Mouse (Mus musculus) embryonic facial prominence, embryonic 12.5 days (tissue): ENCODE measurements around the gene Kif23. TPM values are rescaled to one million over a fixed set of nuclear protein-coding genes. Genes with fewer than 3 reads are reported as not detected.

ENCODE experiments used
- ATAC-seq: fragments of 200-750 bp; cut with Nextera tagmentation; 2 replicates; pipeline ENCODE4 v1.8.0; 2017; ENCODE audit not compliant: insufficient number of reproducible peaks, insufficient read depth, low FRiP score, low TSS enrichment
- H3K27ac ChIP-seq: fragments of 300-500 bp; sonication (generic); 2 replicates; pipeline ENCODE4 v1.5.1; 2016; ENCODE audit warnings: mild to moderate bottlenecking
- H3K27me3 ChIP-seq: fragments of 300-500 bp; sonication (generic); 2 replicates; pipeline ENCODE4 v1.6.1; 2016; ENCODE audit warnings: mild to moderate bottlenecking, moderate library complexity
- H3K36me3 ChIP-seq: fragments of 300-500 bp; sonication (generic); 2 replicates; pipeline ENCODE4 v1.6.1; 2016; ENCODE audit warnings: mild to moderate bottlenecking
- H3K4me1 ChIP-seq: fragments of 300-500 bp; sonication (generic); 2 replicates; pipeline ENCODE4 v1.6.1; 2016
- H3K4me2 ChIP-seq: fragments of 300-500 bp; sonication (generic); replicated peaks from 2 replicates; pipeline ENCODE4 v1.6.1; 2016; ENCODE audit warnings: mild to moderate bottlenecking, moderate library complexity
- H3K4me3 ChIP-seq: fragments of 300-500 bp; sonication (generic); 2 replicates; pipeline ENCODE4 v1.5.1; 2016; ENCODE audit warnings: mild to moderate bottlenecking
- H3K9ac ChIP-seq: fragments of 300-500 bp; sonication (generic); 2 replicates; pipeline ENCODE4 v1.6.1; 2016; ENCODE audit warnings: mild to moderate bottlenecking, moderate library complexity
- H3K9me3 ChIP-seq: fragments of 300-500 bp; sonication (generic); 2 replicates; pipeline ENCODE4 v1.6.1; 2016; ENCODE audit warnings: mild to moderate bottlenecking, moderate library complexity
- WGBS: fragments of 180-500 bp; shearing (Covaris S2); methylation state at CpG from one replicate; pipeline ENCODE4 v1.1.7; 2016; 5-methylcytosine and 5-hydroxymethylcytosine counted together
- polyA plus RNA-seq: library from polyadenylated mRNA; unstranded; fragments of >200 nt; fragmentation: Nextera tagmentation; extraction: Ambion mirVana; gene quantifications from 2 replicates; pipeline ENCODE4 v1.2.1, GENCODE M21; 2016

The Kif23 gene
- polyA plus RNA-seq, 1 experiment from 2014 or later, result 112 TPM

GRCm38 (mm10) chr9:61899804-61900203 is 46.8 kb downstream of the Kif23 start:
- no peak overlapping the region for H3K4me3 ChIP-seq
- WGBS, result 4% methylated on average over 16 of the region's 16 CpGs
- H3K27me3 ChIP-seq, result peaks cover 17% of the 10 kb centered on the region; the same call in 1 of the 2 replicates
- H3K9me3 ChIP-seq, result no peaks in the 10 kb centered on the region
- peaks cover 26% of the 10 kb centered on the region for H3K4me1 ChIP-seq
- peak overlapping the region; percentile 41 for H3K4me2 ChIP-seq
- no peaks in the 10 kb centered on the region for H3K36me3 ChIP-seq
- no peak overlapping the region for H3K27ac ChIP-seq
- ATAC-seq, result no peak
- H3K9ac ChIP-seq, result no peak overlapping the region

GRCm38 (mm10) chr9:61898401-61898800 is 48.2 kb downstream of the Kif23 start:
- H3K4me1 ChIP-seq, result peaks cover 19% of the 10 kb centered on the region
- H3K9me3 ChIP-seq, result no peaks in the 10 kb centered on the region
- no peak for ATAC-seq
- H3K9ac ChIP-seq, result no peak overlapping the region
- H3K4me3 ChIP-seq, result no peak overlapping the region
- H3K27me3 ChIP-seq, result peaks cover 17% of the 10 kb centered on the region; the same call in 1 of the 2 replicates
- H3K27ac ChIP-seq, result no peak overlapping the region
- H3K36me3 ChIP-seq, result no peaks in the 10 kb centered on the region
- under 1% methylated on average over 7 of the region's 8 CpGs for WGBS
- H3K4me2 ChIP-seq, result no peak overlapping the region

GRCm38 (mm10) chr9:61895014-61895413 is 51.6 kb downstream of the Kif23 start:
- Histone ChIP-seq H3K9me3 (no peaks in the 10 kb centered on the region), H3K9ac (no peak overlapping the region), H3K27me3 (peaks cover 10% of the 10 kb centered on the region; the same call in 1 of the 2 replicates), H3K36me3 (no peaks in the 10 kb centered on the region), H3K27ac (0 out of 2 replicates have a peak overlapping the region, but pooled peaks have one; percentile 5), H3K4me1 (peaks cover 16% of the 10 kb centered on the region), H3K4me3 (no peak overlapping the region), H3K4me2 (no peak overlapping the region)
- ATAC-seq, result no peak
- WGBS, result 29% methylated on average over 8 of the region's 8 CpGs

GRCm38 (mm10) chr9:61889855-61890254 is 56.7 kb downstream of the Kif23 start:
- no peak for ATAC-seq
- 40% methylated on average over 8 of the region's 8 CpGs for WGBS
- H3K27ac ChIP-seq, result no peak overlapping the region

GRCm38 (mm10) chr9:61887661-61888379 is 58.8 kb downstream of the Kif23 start:
- no peaks in the 10 kb centered on the region for H3K27me3 ChIP-seq
- no peak for ATAC-seq
- no peak overlapping the region for H3K9ac ChIP-seq
- no peaks in the 10 kb centered on the region for H3K36me3 ChIP-seq
- H3K9me3 ChIP-seq, result no peaks in the 10 kb centered on the region
- 0 out of 2 replicates have a peak, but pooled peaks cover 12% of the 10 kb centered on the region for H3K4me1 ChIP-seq
- WGBS, result 58% methylated on average over 11 of the region's 11 CpGs
- no peak overlapping the region for H3K4me2 ChIP-seq
- no peak overlapping the region for H3K27ac ChIP-seq
- no peak overlapping the region for H3K4me3 ChIP-seq

More at GRCm38 (mm10) chr9:61889855-61890254, 56.7 kb downstream of the Kif23 start:
- Histone ChIP-seq H3K9me3 (no peaks in the 10 kb centered on the region), H3K4me3 (no peak overlapping the region), H3K36me3 (no peaks in the 10 kb centered on the region), H3K27me3 (no peaks in the 10 kb centered on the region), H3K9ac (no peak overlapping the region), H3K4me1 (peaks cover 13% of the 10 kb centered on the region), H3K4me2 (no peak overlapping the region)

- H3K9ac ChIP-seq, result no peak overlapping the region
- WGBS, result 83% methylated on average over 7 of the region's 7 CpGs
- H3K4me1 ChIP-seq, result 0 out of 2 replicates have a peak, but pooled peaks cover 12% of the 10 kb centered on the region
- no peak for ATAC-seq
- no peaks in the 10 kb centered on the region for H3K27me3 ChIP-seq
- H3K4me3 ChIP-seq, result no peak overlapping the region
- H3K36me3 ChIP-seq, result no peaks in the 10 kb centered on the region
- no peak overlapping the region for H3K27ac ChIP-seq
- no peaks in the 10 kb centered on the region for H3K9me3 ChIP-seq
- no peak overlapping the region for H3K4me2 ChIP-seq
Measured at GRCm38 (mm10) chr9:61885964-61886363, 60.6 kb downstream of the Kif23 start.

GRCm38 (mm10) chr9:61884936-61885335 is 61.6 kb downstream of the Kif23 start:
- 66% methylated on average over 13 of the region's 13 CpGs for WGBS
- ATAC-seq, result no peak
- no peaks in the 10 kb centered on the region for H3K36me3 ChIP-seq
- H3K4me3 ChIP-seq, result no peak overlapping the region
- no peak overlapping the region for H3K4me2 ChIP-seq
- H3K9ac ChIP-seq, result no peak overlapping the region
- 0 out of 2 replicates have a peak, but pooled peaks cover 12% of the 10 kb centered on the region for H3K4me1 ChIP-seq
- no peaks in the 10 kb centered on the region for H3K9me3 ChIP-seq
- H3K27ac ChIP-seq, result no peak overlapping the region
- no peaks in the 10 kb centered on the region for H3K27me3 ChIP-seq

- Histone ChIP-seq H3K9me3 (no peaks in the 10 kb centered on the region), H3K4me2 (no peak overlapping the region), H3K9ac (no peak overlapping the region), H3K36me3 (no peaks in the 10 kb centered on the region), H3K27ac (no peak overlapping the region), H3K4me1 (0 out of 2 replicates have a peak, but pooled peaks cover 12% of the 10 kb centered on the region), H3K27me3 (no peaks in the 10 kb centered on the region), H3K4me3 (no peak overlapping the region)
- no peak for ATAC-seq
- 75% methylated on average over 7 of the region's 7 CpGs for WGBS
Measured at GRCm38 (mm10) chr9:61884375-61884774, 62.2 kb downstream of the Kif23 start.

- Histone ChIP-seq H3K4me1 (peaks cover 16% of the 10 kb centered on the region), H3K27me3 (peaks cover 3% of the 10 kb centered on the region), H3K9me3 (no peaks in the 10 kb centered on the region), H3K9ac (no peak overlapping the region), H3K27ac (no peak overlapping the region), H3K4me3 (no peak overlapping the region), H3K4me2 (no peak overlapping the region), H3K36me3 (no peaks in the 10 kb centered on the region)
- no peak for ATAC-seq
- WGBS, result 73% methylated on average over 3 of the region's 3 CpGs
Measured at GRCm38 (mm10) chr9:61882179-61882578, 64.4 kb downstream of the Kif23 start.

GRCm38 (mm10) chr9:61878889-61879288 is 67.7 kb downstream of the Kif23 start:
- no peak overlapping the region for H3K9ac ChIP-seq

GRCm38 (mm10) chr9:61877373-61878112 is 69.0 kb downstream of the Kif23 start:
- peaks cover 29% of the 10 kb centered on the region for H3K4me1 ChIP-seq
- H3K4me2 ChIP-seq, result no peak overlapping the region
- no peak overlapping the region for H3K27ac ChIP-seq
- peaks cover 9% of the 10 kb centered on the region for H3K27me3 ChIP-seq
- H3K9ac ChIP-seq, result no peak overlapping the region
- WGBS, result 19% methylated on average over 22 of the region's 22 CpGs
- H3K9me3 ChIP-seq, result no peaks in the 10 kb centered on the region
- ATAC-seq, result no peak
- H3K4me3 ChIP-seq, result no peak overlapping the region
- no peaks in the 10 kb centered on the region for H3K36me3 ChIP-seq

More at GRCm38 (mm10) chr9:61878889-61879288, 67.7 kb downstream of the Kif23 start:
- WGBS, result 22% methylated on average over 2 of the region's 2 CpGs
- H3K36me3 ChIP-seq, result no peaks in the 10 kb centered on the region
- H3K4me3 ChIP-seq, result no peak overlapping the region
- ATAC-seq, result no peak
- H3K4me2 ChIP-seq, result no peak overlapping the region
- H3K9me3 ChIP-seq, result no peaks in the 10 kb centered on the region
- peaks cover 18% of the 10 kb centered on the region for H3K4me1 ChIP-seq
- H3K27me3 ChIP-seq, result peaks cover 9% of the 10 kb centered on the region
- no peak overlapping the region for H3K27ac ChIP-seq

- H3K27me3 ChIP-seq, result peaks cover 9% of the 10 kb centered on the region
- no peaks in the 10 kb centered on the region for H3K9me3 ChIP-seq
- no peaks in the 10 kb centered on the region for H3K36me3 ChIP-seq
- H3K4me3 ChIP-seq, result no peak overlapping the region
- H3K4me1 ChIP-seq, result peaks cover 33% of the 10 kb centered on the region
- WGBS, result 34% methylated on average over 8 of the region's 8 CpGs
- no peak overlapping the region for H3K9ac ChIP-seq
- no peak overlapping the region for H3K27ac ChIP-seq
- ATAC-seq, result no peak
- H3K4me2 ChIP-seq, result no peak overlapping the region
Measured at GRCm38 (mm10) chr9:61873325-61873724, 73.2 kb downstream of the Kif23 start.
